Mouse (Mus musculus) lung, postnatal 25 days (tissue): ENCODE results near the gene Tpm3.

Experiments used
- DNase-seq: peaks from one replicate; pipeline ENCODE4 v3.0.0; 2022; ENCODE audit warnings: low spot score

Tpm3 gene

GRCm38 (mm10) chr3:90136660-90137059, 64.2 kb downstream of the Tpm3 start:
- peak; percentile 31 for DNase-seq

GRCm38 (mm10) chr3:90137606-90138005, 65.2 kb downstream of the Tpm3 start:
- DNase-seq: no peak

GRCm38 (mm10) chr3:90139962-90140361, 67.5 kb downstream of the Tpm3 start:
- DNase-seq: no peak

DNA sequence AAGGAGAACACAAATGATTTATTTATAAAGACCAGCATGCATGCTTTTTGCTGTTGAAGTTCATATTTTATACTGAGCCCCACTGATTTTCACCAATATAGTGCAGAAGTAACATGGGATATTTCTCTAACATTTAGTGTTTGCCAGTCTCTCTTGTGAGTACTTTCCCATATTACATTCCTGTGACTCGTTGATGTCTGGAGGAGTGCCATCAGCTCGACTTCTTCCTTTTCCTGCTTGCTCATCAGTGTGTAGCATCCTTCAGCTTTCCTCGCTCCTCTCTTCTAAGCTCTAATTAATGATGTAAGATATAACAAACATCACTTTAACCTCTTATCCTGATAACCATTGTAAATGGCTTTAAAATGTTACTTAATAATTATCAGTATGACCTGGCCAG, 73.0 kb downstream of the Tpm3 start:
- DNase-seq: no peak

- no peak for DNase-seq
Measured at GRCm38 (mm10) chr3:90146651-90147050, 74.2 kb downstream of the Tpm3 start.
